Mouse (Mus musculus): ENCODE data around the gene Hsf5. TPM values are rescaled to one million over a fixed set of nuclear protein-coding genes. Genes with fewer than 3 reads are reported as not detected.

The Hsf5 gene
- polyA plus RNA-seq, 1 experiment: 1.6 TPM

- Histone ChIP-seq H3K9me3 (replicated peaks; ENCODE audit: control insufficient read depth, insufficient read depth, low read length, poor library complexity, severe bottlenecking) (no peaks in the 10 kb centered on the region), H3K4me1 (ENCODE audit: control insufficient read depth, insufficient read depth, low read length) (peaks cover 2% of the 10 kb centered on the region), H3K4me3 (ENCODE audit: low read depth, low read length) (no peak overlapping the region), H3K36me3 (ENCODE audit: control insufficient read depth, insufficient read depth, low read length, poor library complexity, severe bottlenecking) (no peaks in the 10 kb centered on the region), H3K27ac (ENCODE audit: insufficient read depth, low read length) (no peak overlapping the region), H3K27me3 (ENCODE audit: control insufficient read depth, insufficient read depth, low read length, poor library complexity, severe bottlenecking) (no peaks in the 10 kb centered on the region), H3K9ac (ENCODE audit: low read depth, poor library complexity, severe bottlenecking) (no peak overlapping the region)
- TF ChIP-seq CTCF (IDR thresholded peaks at IDR 0.05; ENCODE audit: low read depth, low read length): no peak
- TF ChIP-seq EP300 (IDR thresholded peaks at IDR 0.05; ENCODE audit: insufficient read depth, low read depth, low read length): no peak
- no peak for TF ChIP-seq POLR2A (IDR thresholded peaks at IDR 0.05; ENCODE audit: insufficient read depth, low read length)
These were observed 63.8 kb downstream of the Hsf5 start for GRCm38 (mm10) chr11:87680786-87681185.

- TF ChIP-seq POLR2A (IDR thresholded peaks at IDR 0.05; ENCODE audit: insufficient read depth, low read length) (no peak), CTCF (IDR thresholded peaks at IDR 0.05; ENCODE audit: low read depth, low read length) (no peak), EP300 (IDR thresholded peaks at IDR 0.05; ENCODE audit: insufficient read depth, low read depth, low read length) (no peak)
- no peak overlapping the region for H3K27ac ChIP-seq (ENCODE audit: insufficient read depth, low read length)
- no peaks in the 10 kb centered on the region for H3K27me3 ChIP-seq (ENCODE audit: control insufficient read depth, insufficient read depth, low read length, poor library complexity, severe bottlenecking)
- peaks cover 2% of the 10 kb centered on the region for H3K4me1 ChIP-seq (ENCODE audit: control insufficient read depth, insufficient read depth, low read length)
- H3K4me3 ChIP-seq (ENCODE audit: low read depth, low read length): no peak overlapping the region
- no peaks in the 10 kb centered on the region for H3K9me3 ChIP-seq (replicated peaks; ENCODE audit: control insufficient read depth, insufficient read depth, low read length, poor library complexity, severe bottlenecking)
- no peaks in the 10 kb centered on the region for H3K36me3 ChIP-seq (ENCODE audit: control insufficient read depth, insufficient read depth, low read length, poor library complexity, severe bottlenecking)
- no peak overlapping the region for H3K9ac ChIP-seq (ENCODE audit: low read depth, poor library complexity, severe bottlenecking)
These were observed 65.1 kb downstream of the Hsf5 start for GRCm38 (mm10) chr11:87682096-87682495.

GRCm38 (mm10) chr11:87682838-87683571, 66.0 kb downstream of the Hsf5 start:
- TF ChIP-seq CTCF (IDR thresholded peaks at IDR 0.05; ENCODE audit: low read depth, low read length): no peak
- TF ChIP-seq POLR2A (IDR thresholded peaks at IDR 0.05; ENCODE audit: insufficient read depth, low read length): no peak
- no peak for TF ChIP-seq EP300 (IDR thresholded peaks at IDR 0.05; ENCODE audit: insufficient read depth, low read depth, low read length)
- H3K36me3 ChIP-seq (ENCODE audit: control insufficient read depth, insufficient read depth, low read length, poor library complexity, severe bottlenecking): no peaks in the 10 kb centered on the region
- no peaks in the 10 kb centered on the region for H3K9me3 ChIP-seq (replicated peaks; ENCODE audit: control insufficient read depth, insufficient read depth, low read length, poor library complexity, severe bottlenecking)
- no peaks in the 10 kb centered on the region for H3K4me1 ChIP-seq (ENCODE audit: control insufficient read depth, insufficient read depth, low read length)
- no peaks in the 10 kb centered on the region for H3K27me3 ChIP-seq (ENCODE audit: control insufficient read depth, insufficient read depth, low read length, poor library complexity, severe bottlenecking)
- H3K4me3 ChIP-seq (ENCODE audit: low read depth, low read length): no peak overlapping the region
- no peak overlapping the region for H3K27ac ChIP-seq (ENCODE audit: insufficient read depth, low read length)
- H3K9ac ChIP-seq (ENCODE audit: low read depth, poor library complexity, severe bottlenecking): no peak overlapping the region

GRCm38 (mm10) chr11:87686407-87686806, 69.4 kb downstream of the Hsf5 start:
- Histone ChIP-seq H3K36me3 (ENCODE audit: control insufficient read depth, insufficient read depth, low read length, poor library complexity, severe bottlenecking) (no peaks in the 10 kb centered on the region), H3K9ac (ENCODE audit: low read depth, poor library complexity, severe bottlenecking) (no peak overlapping the region), H3K27me3 (ENCODE audit: control insufficient read depth, insufficient read depth, low read length, poor library complexity, severe bottlenecking) (no peaks in the 10 kb centered on the region), H3K4me3 (ENCODE audit: low read depth, low read length) (no peak overlapping the region), H3K4me1 (ENCODE audit: control insufficient read depth, insufficient read depth, low read length) (no peaks in the 10 kb centered on the region), H3K9me3 (replicated peaks; ENCODE audit: control insufficient read depth, insufficient read depth, low read length, poor library complexity, severe bottlenecking) (no peaks in the 10 kb centered on the region), H3K27ac (ENCODE audit: insufficient read depth, low read length) (no peak overlapping the region)
- TF ChIP-seq EP300 (IDR thresholded peaks at IDR 0.05; ENCODE audit: insufficient read depth, low read depth, low read length) (no peak), POLR2A (IDR thresholded peaks at IDR 0.05; ENCODE audit: insufficient read depth, low read length) (no peak), CTCF (IDR thresholded peaks at IDR 0.05; ENCODE audit: low read depth, low read length) (no peak)

- H3K9ac ChIP-seq (ENCODE audit: low read depth, poor library complexity, severe bottlenecking): no peak overlapping the region
- no peak overlapping the region for H3K27ac ChIP-seq (ENCODE audit: insufficient read depth, low read length)
These were observed 70.6 kb downstream of the Hsf5 start for GRCm38 (mm10) chr11:87687246-87688225.

More at GRCm38 (mm10) chr11:87687246-87688225, 70.6 kb downstream of the Hsf5 start:
- Histone ChIP-seq H3K4me1 (ENCODE audit: control insufficient read depth, insufficient read depth, low read length) (no peaks in the 10 kb centered on the region), H3K36me3 (ENCODE audit: control insufficient read depth, insufficient read depth, low read length, poor library complexity, severe bottlenecking) (no peaks in the 10 kb centered on the region), H3K27me3 (ENCODE audit: control insufficient read depth, insufficient read depth, low read length, poor library complexity, severe bottlenecking) (no peaks in the 10 kb centered on the region), H3K9me3 (replicated peaks; ENCODE audit: control insufficient read depth, insufficient read depth, low read length, poor library complexity, severe bottlenecking) (no peaks in the 10 kb centered on the region), H3K4me3 (ENCODE audit: low read depth, low read length) (no peak overlapping the region)
- TF ChIP-seq CTCF (IDR thresholded peaks at IDR 0.05; ENCODE audit: low read depth, low read length) (no peak), EP300 (IDR thresholded peaks at IDR 0.05; ENCODE audit: insufficient read depth, low read depth, low read length) (no peak), POLR2A (IDR thresholded peaks at IDR 0.05; ENCODE audit: insufficient read depth, low read length) (no peak)
